Mouse (Mus musculus) neural tube, embryonic 11.5 days (tissue): ENCODE data around the gene Caskin2. TPM values are rescaled to one million over a fixed set of nuclear protein-coding genes. Genes with fewer than 3 reads are reported as not detected.

Experiments used
- ATAC-seq: fragments of 200-750 bp; cut with Nextera tagmentation; 2 replicates; pipeline ENCODE4 v1.8.0; 2017; ENCODE audit warnings: moderate number of reproducible peaks, mild to moderate bottlenecking, moderate TSS enrichment, moderate library complexity; ENCODE audit not compliant: insufficient read depth, low FRiP score, low TSS enrichment
- DNase-seq: peaks from one replicate; pipeline ENCODE4 v3.0.0-alpha.2; 2015; ENCODE audit warnings: low spot score
- H3K27ac ChIP-seq: fragments of 300-500 bp; sonication (generic); 2 replicates; pipeline ENCODE4 v1.5.1; 2014; ENCODE audit warnings: low read depth, mild to moderate bottlenecking, low read length
- H3K27me3 ChIP-seq: fragments of 300-500 bp; sonication (generic); 2 replicates; pipeline ENCODE4 v1.6.1; 2014; ENCODE audit warnings: mild to moderate bottlenecking, low read length, mixed read lengths; ENCODE audit not compliant: control insufficient read depth, insufficient read depth
- H3K36me3 ChIP-seq: fragments of 300-500 bp; sonication (generic); 2 replicates; pipeline ENCODE4 v1.6.1; 2014; ENCODE audit warnings: mild to moderate bottlenecking, low read length, moderate library complexity, mixed read lengths; ENCODE audit not compliant: control insufficient read depth, insufficient read depth
- H3K4me1 ChIP-seq: fragments of 300-500 bp; sonication (generic); 2 replicates; pipeline ENCODE4 v1.6.1; 2014; ENCODE audit warnings: low read length, mixed read lengths; ENCODE audit not compliant: control insufficient read depth, insufficient read depth
- H3K4me2 ChIP-seq: fragments of 300-500 bp; sonication (generic); 2 replicates; pipeline ENCODE4 v1.6.1; 2014; ENCODE audit warnings: low read depth, mild to moderate bottlenecking, moderate library complexity
- H3K4me3 ChIP-seq: fragments of 300-500 bp; sonication (generic); 2 replicates; pipeline ENCODE4 v1.5.1; 2014; ENCODE audit warnings: low read depth, low read length
- H3K9ac ChIP-seq: fragments of 300-500 bp; sonication (generic); 2 replicates; pipeline ENCODE4 v1.6.1; 2014; ENCODE audit warnings: mild to moderate bottlenecking, low read length
- H3K9me3 ChIP-seq: fragments of 300-500 bp; sonication (generic); 2 replicates; pipeline ENCODE4 v1.6.1; 2016; ENCODE audit warnings: low read length; ENCODE audit not compliant: control insufficient read depth
- WGBS: fragments of 180-500 bp; shearing (Covaris S2); extraction: QIAGEN DNeasy Blood & Tissue Kit; methylation state at CpG from one replicate; pipeline ENCODE4 v1.1.7; 2014; 5-methylcytosine and 5-hydroxymethylcytosine counted together
- polyA plus RNA-seq: library from polyadenylated mRNA; unstranded; fragments of >200 nt; fragmentation: Nextera tagmentation; extraction: Ambion mirVana; gene quantifications from 2 replicates; pipeline ENCODE4 v1.2.1, GENCODE M21; 2014

Caskin2 gene
- polyA plus RNA-seq, 1 experiment from 2014 or later, result 16.4 TPM

DNA sequence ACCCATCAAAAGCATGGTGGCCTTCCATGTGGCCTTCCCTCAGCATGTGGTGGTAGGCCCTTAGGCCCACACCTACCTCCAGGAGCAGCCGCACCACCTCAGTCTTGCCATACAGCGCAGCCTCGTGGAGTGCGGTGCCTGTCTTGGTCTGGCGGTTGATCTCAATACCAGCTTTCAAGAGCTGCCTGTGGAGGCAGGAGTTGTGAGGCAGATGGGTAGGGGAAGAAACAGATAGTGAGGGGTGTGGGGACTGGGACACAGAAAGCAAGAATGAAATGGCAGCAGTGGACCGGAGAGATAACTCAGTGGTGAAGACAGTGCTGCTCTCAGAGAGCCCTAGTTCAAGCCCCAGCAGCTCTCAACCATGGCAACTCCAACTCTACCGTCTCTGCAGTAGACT lies 8.4 kb downstream of the Caskin2 start:
- no peak for DNase-seq

DNA sequence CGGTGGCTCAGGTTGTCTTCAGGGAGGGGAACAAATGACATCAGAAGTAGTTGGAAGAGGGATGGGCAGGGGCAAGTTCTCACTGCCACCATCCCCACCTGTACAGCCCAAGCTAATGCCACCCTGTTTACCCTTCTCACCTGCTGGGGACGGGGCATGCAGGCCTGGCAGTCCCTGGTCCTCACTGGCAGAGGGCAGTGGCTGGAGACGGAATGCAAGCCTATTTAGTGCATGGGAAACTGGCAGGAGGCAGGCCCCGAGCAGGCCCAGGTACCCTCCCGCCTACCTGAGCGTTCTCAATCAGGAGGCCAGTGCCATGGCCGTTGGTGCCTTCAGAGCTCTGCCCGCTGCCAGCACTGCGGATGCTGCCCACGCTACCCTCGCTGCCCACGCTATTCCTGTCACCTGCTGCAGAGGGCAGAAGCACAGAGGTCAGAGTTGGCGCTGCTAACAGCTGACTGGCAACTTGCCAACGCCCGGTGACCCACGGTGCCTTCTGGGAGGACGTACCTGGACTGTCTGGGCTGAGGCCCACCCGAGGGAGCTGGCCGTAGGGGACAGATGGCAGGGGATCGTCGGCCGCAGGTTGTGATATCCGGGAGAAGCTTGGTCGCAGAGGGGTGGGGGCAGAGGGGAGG lies 10.2 kb downstream of the Caskin2 start:
- Histone ChIP-seq H3K27me3 (no peaks in the 10 kb centered on the region), H3K4me2 (no peak overlapping the region), H3K27ac (no peak overlapping the region), H3K4me3 (no peak overlapping the region), H3K9me3 (no peaks in the 10 kb centered on the region), H3K4me1 (peaks cover under 1% of the 10 kb centered on the region), H3K9ac (no peak overlapping the region), H3K36me3 (peaks cover 30% of the 10 kb centered on the region)
- no peak for DNase-seq
- no peak for ATAC-seq
- WGBS, result 96% methylated on average over 24 of the region's 24 CpGs

More for the DNA sequence above, 8.4 kb downstream of the Caskin2 start:
- Histone ChIP-seq H3K9ac (no peak overlapping the region), H3K27ac (no peak overlapping the region), H3K36me3 (peaks cover 25% of the 10 kb centered on the region), H3K9me3 (no peaks in the 10 kb centered on the region), H3K4me1 (peaks cover 15% of the 10 kb centered on the region), H3K27me3 (no peaks in the 10 kb centered on the region), H3K4me2 (no peak overlapping the region), H3K4me3 (no peak overlapping the region)
- WGBS, result 93% methylated on average over 7 of the region's 7 CpGs
- no peak for ATAC-seq

DNA sequence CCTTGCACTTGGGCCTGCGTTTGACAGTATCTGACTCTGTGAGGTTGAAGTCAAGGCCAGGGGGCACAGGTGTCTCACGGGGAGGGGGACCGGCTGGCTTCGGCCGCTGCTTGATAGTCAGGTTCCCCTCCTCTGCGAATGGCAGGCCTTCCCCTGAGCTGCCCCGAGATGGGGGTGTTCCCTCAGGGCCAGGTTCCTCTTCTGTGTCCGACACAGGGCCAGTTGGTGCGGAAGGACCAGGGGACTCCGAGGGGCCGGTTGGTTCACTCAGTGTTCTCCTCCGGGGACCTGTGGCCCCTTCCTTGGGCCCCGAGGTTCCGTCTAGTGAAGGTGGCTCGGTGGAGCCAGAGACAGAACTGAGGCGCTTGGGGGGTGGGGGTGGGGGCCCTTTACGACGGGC lies 12.5 kb downstream of the Caskin2 start:
- Histone ChIP-seq H3K27me3 (no peaks in the 10 kb centered on the region), H3K4me2 (no peak overlapping the region), H3K9ac (no peak overlapping the region), H3K4me3 (no peak overlapping the region), H3K27ac (no peak overlapping the region), H3K36me3 (peaks cover 30% of the 10 kb centered on the region), H3K9me3 (no peaks in the 10 kb centered on the region), H3K4me1 (no peaks in the 10 kb centered on the region)
- DNase-seq, result no peak
- no peak for ATAC-seq
- WGBS, result 90% methylated on average over 18 of the region's 18 CpGs

DNA sequence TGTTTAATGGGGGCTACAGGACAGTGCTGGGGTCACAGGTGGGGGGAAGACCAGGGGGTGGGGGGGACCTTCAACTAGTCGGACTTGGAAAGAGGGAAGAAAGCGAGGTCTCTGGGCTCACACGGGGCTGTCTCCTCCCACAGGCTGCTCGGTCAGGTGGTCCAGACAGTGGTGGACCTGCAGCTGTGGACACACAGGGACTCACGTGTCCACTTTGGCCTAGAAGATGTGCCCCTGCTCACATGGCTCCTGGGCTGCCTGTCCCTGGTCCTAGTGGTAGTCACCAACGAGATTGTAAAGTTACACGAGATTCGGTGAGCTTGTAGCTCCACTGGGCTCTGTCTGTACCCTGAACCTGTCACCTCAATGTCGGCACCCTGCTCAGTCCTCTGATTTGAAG lies 15.8 kb downstream of the Caskin2 start:
- Histone ChIP-seq H3K27me3 (no peaks in the 10 kb centered on the region), H3K9ac (no peak overlapping the region), H3K27ac (no peak overlapping the region), H3K36me3 (peaks cover 39% of the 10 kb centered on the region), H3K4me2 (no peak overlapping the region), H3K4me3 (no peak overlapping the region), H3K9me3 (no peaks in the 10 kb centered on the region), H3K4me1 (no peaks in the 10 kb centered on the region)
- ATAC-seq, result no peak
- no peak for DNase-seq
- 91% methylated on average over 9 of the region's 9 CpGs for WGBS

DNA sequence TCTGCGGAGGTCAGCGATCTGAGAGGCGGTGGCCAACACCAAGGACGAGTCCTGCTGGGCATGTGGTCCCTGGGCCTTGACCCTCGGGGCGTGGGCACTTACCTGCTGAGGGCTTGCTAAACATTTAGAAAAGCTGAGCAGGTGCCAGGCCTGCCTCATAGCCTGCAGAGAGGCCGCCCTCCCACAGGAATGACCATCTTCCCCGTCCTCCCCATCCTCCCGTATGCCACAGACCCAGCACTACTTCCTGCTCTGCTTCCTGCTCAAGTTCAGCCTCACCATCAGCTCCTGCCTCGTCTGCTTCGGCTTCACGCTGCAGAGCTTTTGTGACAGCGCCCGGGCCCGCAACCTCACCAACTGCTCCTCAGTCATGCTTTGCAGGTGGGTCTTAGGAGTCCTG lies 16.5 kb downstream of the Caskin2 start:
- Histone ChIP-seq H3K9ac (no peak overlapping the region), H3K9me3 (no peaks in the 10 kb centered on the region), H3K4me2 (no peak overlapping the region), H3K4me1 (no peaks in the 10 kb centered on the region), H3K27ac (no peak overlapping the region), H3K36me3 (peaks cover 35% of the 10 kb centered on the region), H3K4me3 (no peak overlapping the region), H3K27me3 (no peaks in the 10 kb centered on the region)
- DNase-seq (no peak), ATAC-seq (no peak)
- WGBS, result 89% methylated on average over 15 of the region's 15 CpGs

DNA sequence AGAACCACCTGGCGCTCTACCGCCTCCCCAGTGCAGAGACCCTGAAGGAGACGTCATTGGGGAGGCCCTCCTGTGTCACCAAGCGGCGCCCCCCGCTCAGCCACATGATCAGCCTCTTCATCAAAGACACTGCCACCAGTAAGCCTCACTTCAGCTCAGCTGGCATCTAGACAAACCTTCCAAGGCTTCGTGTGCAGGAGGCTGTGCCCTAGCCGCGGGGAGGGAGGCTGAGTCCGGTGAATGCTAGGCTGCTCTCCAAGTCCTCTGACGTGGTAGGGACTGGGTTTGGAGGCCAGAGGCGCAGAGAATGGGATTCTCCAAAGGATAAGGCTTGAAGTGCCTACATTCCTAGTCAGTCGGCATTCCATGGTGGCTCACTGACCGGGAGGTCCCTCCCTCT lies 21.1 kb downstream of the Caskin2 start:
- H3K4me1 ChIP-seq, result no peaks in the 10 kb centered on the region
- no peak overlapping the region for H3K4me2 ChIP-seq
- peaks cover 33% of the 10 kb centered on the region for H3K36me3 ChIP-seq
- no peaks in the 10 kb centered on the region for H3K9me3 ChIP-seq
- ATAC-seq (no peak), DNase-seq (no peak)
- 92% methylated on average over 14 of the region's 14 CpGs for WGBS
- no peak overlapping the region for H3K4me3 ChIP-seq
- H3K27me3 ChIP-seq, result no peaks in the 10 kb centered on the region
- no peak overlapping the region for H3K9ac ChIP-seq
- H3K27ac ChIP-seq, result no peak overlapping the region

DNA sequence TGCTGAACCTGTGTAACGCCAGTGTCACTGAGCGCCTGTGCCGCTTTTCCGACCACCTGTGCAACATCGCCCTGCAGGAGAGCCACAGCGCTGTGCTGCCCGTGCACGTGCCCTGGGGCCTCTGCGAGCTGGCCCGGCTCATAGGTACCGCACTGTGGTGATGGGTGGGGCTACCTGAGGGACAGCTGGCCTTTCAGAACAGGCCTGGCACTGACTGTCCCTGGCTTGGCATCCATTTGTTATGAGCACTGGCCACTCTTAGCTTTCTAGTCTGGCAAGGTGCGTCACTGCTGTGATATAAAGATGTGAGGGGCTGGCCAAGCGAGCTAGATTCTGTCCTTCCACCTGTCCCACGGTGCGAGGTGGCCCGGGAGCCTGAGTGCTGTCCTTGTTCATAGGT lies 21.5 kb downstream of the Caskin2 start:
- Histone ChIP-seq H3K27me3 (no peaks in the 10 kb centered on the region), H3K4me1 (no peaks in the 10 kb centered on the region), H3K36me3 (peaks cover 31% of the 10 kb centered on the region), H3K4me3 (no peak overlapping the region), H3K9me3 (no peaks in the 10 kb centered on the region), H3K4me2 (no peak overlapping the region), H3K27ac (no peak overlapping the region), H3K9ac (no peak overlapping the region)
- no peak for DNase-seq
- no peak for ATAC-seq
- WGBS, result 95% methylated on average over 16 of the region's 16 CpGs

DNA sequence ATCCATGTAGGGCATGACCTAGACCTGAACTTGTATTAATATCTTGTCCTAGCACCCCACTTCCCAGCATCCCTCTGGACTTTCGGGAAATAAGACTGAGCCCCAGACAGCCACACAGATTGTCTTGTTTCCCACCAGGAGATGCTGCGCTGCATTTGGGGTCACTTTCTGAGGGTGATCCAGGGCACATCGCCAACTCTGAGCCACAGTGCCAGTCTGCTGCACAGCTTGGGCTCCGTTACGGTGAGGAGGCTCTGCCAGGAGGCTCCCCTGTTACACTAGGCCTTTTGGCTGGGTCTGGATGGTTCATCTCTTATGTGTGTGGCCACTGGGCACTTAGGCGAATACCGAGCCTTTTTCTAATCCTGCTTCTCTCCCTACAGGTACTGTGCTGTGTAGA lies 23.7 kb downstream of the Caskin2 start:
- Histone ChIP-seq H3K4me1 (no peaks in the 10 kb centered on the region), H3K27ac (no peak overlapping the region), H3K27me3 (no peaks in the 10 kb centered on the region), H3K4me3 (no peak overlapping the region), H3K9me3 (no peaks in the 10 kb centered on the region), H3K9ac (no peak overlapping the region), H3K36me3 (peaks cover 20% of the 10 kb centered on the region), H3K4me2 (no peak overlapping the region)
- ATAC-seq, result no peak
- 97% methylated on average over 7 of the region's 7 CpGs for WGBS
- DNase-seq, result no peak

DNA sequence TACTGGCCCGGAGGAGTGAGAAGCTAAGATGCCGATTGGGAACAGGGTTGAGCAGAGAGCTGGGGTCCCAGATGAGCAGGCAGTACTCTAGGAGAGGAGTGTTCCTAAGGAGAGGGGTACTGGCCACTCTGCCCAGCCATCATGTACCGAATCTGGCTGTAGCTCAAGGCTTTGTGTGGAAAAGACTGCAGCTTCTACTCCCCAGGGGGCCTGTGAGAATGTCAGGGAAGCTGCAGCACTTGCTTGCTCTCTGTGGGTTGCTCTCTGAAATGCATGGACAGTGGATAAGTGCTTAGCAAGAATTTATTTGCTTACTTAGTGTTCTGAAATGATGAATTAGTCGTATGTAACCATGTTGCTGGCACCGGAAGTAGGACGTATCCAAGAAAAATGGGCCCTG lies 27.0 kb downstream of the Caskin2 start:
- Histone ChIP-seq H3K4me1 (no peaks in the 10 kb centered on the region), H3K36me3 (peaks cover 4% of the 10 kb centered on the region), H3K27me3 (no peaks in the 10 kb centered on the region), H3K4me3 (no peak overlapping the region), H3K27ac (no peak overlapping the region), H3K9ac (no peak overlapping the region), H3K9me3 (no peaks in the 10 kb centered on the region), H3K4me2 (no peak overlapping the region)
- no peak for DNase-seq
- 63% methylated on average over 6 of the region's 6 CpGs for WGBS
- ATAC-seq, result no peak
